Mouse (Mus musculus) CH12.LX (cell line): ENCODE results near the gene D17H6S53E. TPM values are rescaled to one million over a fixed set of nuclear protein-coding genes. Genes with fewer than 3 reads are reported as not detected.
A peak's percentile ranks its signal among the peaks of the same experiment; 100 is the strongest.

Source experiments
- DNase-seq: peaks from one replicate; pipeline ENCODE4 v3.0.0-alpha.2; 2013; ENCODE audit errors: extremely low read depth
- H3K27ac ChIP-seq: 2 replicates; pipeline ENCODE4 v1.5.1; 2012; ENCODE audit warnings: low read depth, mild to moderate bottlenecking, control low read depth, moderate library complexity; ENCODE audit not compliant: insufficient read depth
- H3K27me3 ChIP-seq: replicated peaks from 2 replicates; pipeline ENCODE3; 2012; ENCODE audit warnings: inconsistent platforms
- H3K36me3 ChIP-seq, 2 experiments: replicated peaks in 1 of 2; 2 replicates each; pipeline versions ENCODE3 to v1.6.1; 2012; ENCODE audit warnings: inconsistent platforms in 1 of 2, low read length in 1 of 2, mild to moderate bottlenecking in 1 of 2, mixed read lengths in 1 of 2, moderate library complexity in 1 of 2; ENCODE audit not compliant: control insufficient read depth in 1 of 2, insufficient read depth in 1 of 2
- H3K4me1 ChIP-seq, 2 experiments: 2 replicates each; pipeline ENCODE4 v1.6.1; 2012; ENCODE audit warnings: inconsistent platforms in 1 of 2, moderate library complexity in 1 of 2; ENCODE audit not compliant: insufficient read depth in 2 of 2, control insufficient read depth in 1 of 2
- H3K4me2 ChIP-seq: 2 replicates; pipeline ENCODE4 v1.6.1; 2012; ENCODE audit warnings: low read depth, mild to moderate bottlenecking, control low read depth; ENCODE audit not compliant: poor library complexity, insufficient read depth, severe bottlenecking
- H3K4me3 ChIP-seq, 3 experiments: fragments of 150-350 bp in 1 of 3; sonication (generic) in 1 of 3; replicated peaks in 1 of 3; 2 replicates each; pipeline versions ENCODE3 to v1.5.1; 2011 to 2012; ENCODE audit warnings: low read depth in 2 of 3, low read length in 2 of 3, mild to moderate bottlenecking in 2 of 3, moderate library complexity in 2 of 3, control low read depth in 1 of 3, improper control_type of control experiment in 1 of 3, inconsistent platforms in 1 of 3, mixed read lengths in 1 of 3; ENCODE audit not compliant: poor library complexity in 1 of 3
- H3K79me2 ChIP-seq: replicated peaks from 2 replicates; pipeline ENCODE4 v1.6.1; 2012; ENCODE audit warnings: mild to moderate bottlenecking, moderate library complexity; ENCODE audit not compliant: control insufficient read depth, poor library complexity, insufficient read depth, severe bottlenecking; ENCODE audit errors: extremely low read depth
- H3K9ac ChIP-seq: 2 replicates; pipeline ENCODE4 v1.6.1; 2012; ENCODE audit warnings: low read depth, mild to moderate bottlenecking, control low read depth, moderate library complexity; ENCODE audit not compliant: insufficient read depth
- H3K9me3 ChIP-seq: replicated peaks from 2 replicates; pipeline ENCODE3; 2012; ENCODE audit warnings: low read length, inconsistent platforms, mixed read lengths
- BHLHE40 ChIP-seq: IDR thresholded peaks from 2 replicates; pipeline ENCODE4 v1.6.1; 2011; ENCODE audit warnings: mild to moderate bottlenecking, low read depth, low read length, improper control_type of control experiment
- CHD1 ChIP-seq: IDR thresholded peaks from 2 replicates; pipeline ENCODE4 v1.6.1; 2012; ENCODE audit warnings: low read depth, low read length, improper control_type of control experiment, inconsistent platforms
- CTCF ChIP-seq, 2 experiments: IDR thresholded peaks in 1 of 2; conservative IDR thresholded peaks in 1 of 2; 2 replicates each; pipeline ENCODE4 v1.5.1; 2011 to 2012; ENCODE audit warnings: low read depth in 2 of 2, low read length in 2 of 2, improper control_type of control experiment in 1 of 2, inconsistent platforms in 1 of 2, mild to moderate bottlenecking in 1 of 2, moderate library complexity in 1 of 2
- E2F4 ChIP-seq: IDR thresholded peaks from 2 replicates; pipeline ENCODE4 v1.6.1; 2011; ENCODE audit warnings: low read depth, low read length, improper control_type of control experiment; ENCODE audit not compliant: insufficient replicate concordance
- ELF1 ChIP-seq: IDR thresholded peaks from 2 replicates; pipeline ENCODE4 v1.6.1; 2014; ENCODE audit warnings: low read depth, mild to moderate bottlenecking, inconsistent platforms, low read length, improper control_type of control experiment
- EP300 ChIP-seq: IDR thresholded peaks from 2 replicates; pipeline ENCODE4 v1.6.1; 2011; ENCODE audit warnings: low read length, improper control_type of control experiment
- ETS1 ChIP-seq: conservative IDR thresholded peaks from 2 replicates; pipeline ENCODE4 v1.6.1; 2012; ENCODE audit warnings: low read depth, mild to moderate bottlenecking, inconsistent platforms, low read length, improper control_type of control experiment, moderate library complexity
- HCFC1 ChIP-seq: IDR thresholded peaks from 2 replicates; pipeline ENCODE4 v1.6.1; 2012; ENCODE audit warnings: low read depth, mild to moderate bottlenecking, inconsistent platforms, low read length, improper control_type of control experiment
- IRF4 ChIP-seq: IDR thresholded peaks from 2 replicates; pipeline ENCODE4 v1.6.1; 2014; ENCODE audit warnings: low read depth, mild to moderate bottlenecking, inconsistent platforms, low read length, improper control_type of control experiment
- JUN ChIP-seq: IDR thresholded peaks from 2 replicates; pipeline ENCODE4 v1.6.1; 2011; ENCODE audit warnings: low read depth, mild to moderate bottlenecking, low read length, improper control_type of control experiment, moderate library complexity; ENCODE audit not compliant: insufficient read depth
- MAFK ChIP-seq: IDR thresholded peaks from 2 replicates; pipeline ENCODE4 v1.6.1; 2011; ENCODE audit warnings: low read length, improper control_type of control experiment; ENCODE audit not compliant: insufficient replicate concordance
- NRF1 ChIP-seq: IDR thresholded peaks from 2 replicates; pipeline ENCODE4 v1.6.1; 2014; ENCODE audit warnings: low read depth, mild to moderate bottlenecking, inconsistent platforms, low read length, improper control_type of control experiment, moderate library complexity
- POLR2A ChIP-seq: IDR thresholded peaks from 2 replicates; pipeline ENCODE4 v1.6.1; 2011; ENCODE audit warnings: low read depth, mild to moderate bottlenecking, improper control_type of control experiment, low read length
- SIN3A ChIP-seq: IDR thresholded peaks from 2 replicates; pipeline ENCODE4 v1.6.1; 2012; ENCODE audit warnings: low read length, improper control_type of control experiment, inconsistent platforms
- SMC3 ChIP-seq: IDR thresholded peaks from 2 replicates; pipeline ENCODE4 v1.6.1; 2011; ENCODE audit warnings: low read depth, low read length, improper control_type of control experiment
- USF1 ChIP-seq: IDR thresholded peaks from 2 replicates; pipeline ENCODE4 v1.6.1; 2014; ENCODE audit warnings: low read depth, mild to moderate bottlenecking, inconsistent platforms, low read length, improper control_type of control experiment
- USF2 ChIP-seq: conservative IDR thresholded peaks from 2 replicates; pipeline ENCODE4 v1.6.1; 2011; ENCODE audit warnings: low read depth, low read length, improper control_type of control experiment
- ZMIZ1 ChIP-seq: IDR thresholded peaks from 2 replicates; pipeline ENCODE4 v1.6.1; 2012; ENCODE audit warnings: low read depth, mild to moderate bottlenecking, inconsistent platforms, low read length, improper control_type of control experiment
- dilution Hi-C: fragments of 300-500 bp; cut with MboI; formaldehyde crosslinking; loops from 2 replicates; pipeline ENCODE4 v1.14.3; 2020; ENCODE audit warnings: low sequenced_read_pairs; ENCODE audit not compliant: extremely low pct_unique_long_range_greater_than_20kb, extremely low pct_ligation_motif_present
- in situ Hi-C: fragments of 300-500 bp; cut with MboI; formaldehyde crosslinking; loops from 3 replicates; pipeline ENCODE4 v1.14.3; 2019; ENCODE audit warnings: low sequenced_read_pairs, low pct_ligation_motif_present, low pct_unique_long_range_greater_than_20kb, mixed read lengths
- polyA plus RNA-seq: library from polyadenylated mRNA; unstranded; fragments of >175 nt; gene quantifications from 2 replicates; pipeline ENCODE4 v1.2.1, GENCODE M21; 2012; ENCODE audit warnings: low read depth; ENCODE audit not compliant: insufficient read length
- total RNA-seq, 2 experiments: library from RNA; depleted of rRNA; stranded (reverse); fragments of 300-350 nt in 1 of 2; fragments of >200 nt in 1 of 2; gene quantifications; 2 replicates each; pipeline ENCODE4 v1.2.3; 2012 to 2014

The D17H6S53E gene
- total and polyA plus RNA-seq, 3 experiments: 8.7 to 15.6 (median 11.9) TPM

DNA sequence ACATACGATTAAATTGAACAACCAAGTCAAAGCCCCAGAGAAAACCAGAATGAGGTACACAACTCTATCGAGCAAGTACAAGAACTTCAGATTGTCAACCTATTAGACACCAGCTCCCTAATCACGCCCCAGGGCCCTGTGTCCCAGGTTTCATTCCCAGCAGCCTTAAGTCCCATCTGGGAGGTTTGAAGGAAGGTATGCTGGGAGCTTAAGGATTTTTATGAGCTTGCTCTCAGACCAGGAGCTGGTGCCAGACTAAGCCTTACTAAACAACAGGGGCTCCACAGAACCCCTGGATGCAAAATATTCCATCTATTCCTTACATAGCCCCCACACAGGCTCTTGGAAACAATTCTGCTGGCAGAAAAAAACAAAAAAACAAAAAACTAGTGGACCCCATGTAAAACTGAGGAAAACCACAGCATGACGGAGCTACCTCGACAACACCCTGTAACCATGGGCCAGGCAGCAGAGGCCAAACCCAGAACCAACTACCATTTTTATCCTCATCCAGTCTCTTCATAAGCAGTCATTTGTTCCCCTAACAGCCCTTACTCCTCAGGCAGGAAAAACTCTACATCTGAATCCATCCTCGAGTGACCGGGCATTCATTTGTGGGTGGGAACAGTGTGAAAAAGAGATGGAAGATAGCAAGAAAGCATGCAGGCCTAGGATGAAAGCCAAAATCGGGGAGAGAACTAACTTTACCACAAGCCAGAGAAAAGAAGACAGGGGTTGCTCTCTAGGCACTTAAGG, 37.3 kb downstream of the D17H6S53E start:
- peaks cover 35 to 51% of the 10 kb centered on the region in 2 experiments for H3K36me3 ChIP-seq
- in situ Hi-C loops: no loop called here
- H3K9me3 ChIP-seq: no peaks in the 10 kb centered on the region

DNA sequence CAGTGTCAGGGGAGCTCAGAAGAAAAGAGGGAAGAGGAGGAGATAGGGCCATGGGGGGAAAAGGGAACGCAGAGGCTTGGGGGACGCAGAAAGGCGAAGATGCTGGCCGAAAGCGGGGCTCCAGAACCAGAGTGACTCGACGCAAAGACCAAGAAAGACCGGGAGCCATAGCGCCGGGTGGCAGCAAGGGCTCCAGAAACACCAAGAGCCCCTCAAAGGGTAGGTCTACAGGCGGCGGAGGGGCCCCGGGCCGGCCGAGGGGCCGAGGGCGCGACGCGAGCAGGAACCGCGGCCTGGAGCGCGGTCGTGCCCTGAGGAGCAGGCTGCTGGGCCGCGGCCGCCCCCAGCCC, 38.0 kb downstream of the D17H6S53E start:
- peaks cover 6 to 38% of the 10 kb centered on the region in 2 experiments for H3K4me1 ChIP-seq
- peak overlapping the region; percentile 35; the same call in 1 of the 2 replicates for H3K27ac ChIP-seq
- peak overlapping the region; percentile 95 for H3K9ac ChIP-seq
- no peaks in the 10 kb centered on the region for H3K9me3 ChIP-seq
- H3K36me3 ChIP-seq: peaks cover 29 to 44% of the 10 kb centered on the region in 2 experiments
- no peaks in the 10 kb centered on the region for H3K27me3 ChIP-seq
- no peak for TF ChIP-seq ETS1
- TF ChIP-seq E2F4: no peak
- TF ChIP-seq ELF1: no peak
- TF ChIP-seq ZMIZ1: no peak
- TF ChIP-seq USF1: no peak
- no peak for TF ChIP-seq NRF1
- TF ChIP-seq CTCF (conservative IDR thresholded peaks at IDR 0.05 in 1 of 2, IDR thresholded peaks at IDR 0.05 in 1 of 2; ENCODE audit: low read depth in 2 of 2, low read length in 2 of 2): no peak
- no peak for TF ChIP-seq USF2
- no peak for TF ChIP-seq SMC3
- no peak for TF ChIP-seq MAFK
- dilution Hi-C loops (no loop called here), in situ Hi-C loops (no loop called here)
- H3K79me2 ChIP-seq: peaks cover 59% of the 10 kb centered on the region
- H3K4me3 ChIP-seq: peak overlapping the region; percentile 88 to 97 (median 92)
- DNase-seq: no peak
- peak overlapping the region; percentile 76; the same call in 1 of the 2 replicates for H3K4me2 ChIP-seq

More for the DNA sequence above, 37.3 kb downstream of the D17H6S53E start:
- Histone ChIP-seq H3K79me2 (peaks cover 65% of the 10 kb centered on the region), H3K4me2 (peak overlapping the region; percentile 76), H3K27ac (no peak overlapping the region), H3K27me3 (no peaks in the 10 kb centered on the region), H3K4me3 (peak overlapping the region; percentile 88 to 97 (median 92)), H3K9ac (peak overlapping the region; percentile 95), H3K4me1 (peaks cover 6 to 35% of the 10 kb centered on the region in 2 experiments)
- no peak for DNase-seq
- dilution Hi-C loops: no loop called here
- TF ChIP-seq POLR2A: no peak
- TF ChIP-seq IRF4: no peak
- peak; percentile 42; the same call in 1 of the 2 replicates for TF ChIP-seq SIN3A
- no peak for TF ChIP-seq HCFC1
- no peak for TF ChIP-seq JUN
- no peak for TF ChIP-seq BHLHE40
- TF ChIP-seq CHD1: 0 out of 2 replicates have a peak, but pooled peaks have one; percentile 42
- no peak for TF ChIP-seq EP300
